Mouse (Mus musculus): ENCODE data around the gene Btbd2. TPM values are rescaled to one million over a fixed set of nuclear protein-coding genes. Genes with fewer than 3 reads are reported as not detected.
"Not testable (repeated sequence)": the region's sequence is repeated elsewhere in the genome, so short reads cannot be mapped to it uniquely, and the experiment has no call there.

Btbd2 gene
- total and polyA plus RNA-seq, 3 experiments = 43.1 to 81.8 TPM; not detected in 1

GRCm38 (mm10) chr10:80606306-80606705, 50.6 kb downstream of the Btbd2 start:
- DNase-seq (ENCODE audit: low read depth, low spot score) = no peak
- Histone ChIP-seq H3K4me1 (ENCODE audit: control insufficient read depth in 1 of 2, insufficient read depth in 2 of 2, low read length in 2 of 2) (peaks cover 8 to 17% of the 10 kb centered on the region in 2 experiments), H3K36me3 (ENCODE audit: control insufficient read depth in 1 of 2, insufficient read depth in 2 of 2, low read length in 2 of 2) (peaks cover 2 to 15% of the 10 kb centered on the region in 2 experiments; a peak in 3 of 4 replicates)

GRCm38 (mm10) chr10:80605721-80606120, 51.1 kb downstream of the Btbd2 start, which contains the start of gene Gm49322:
Gm49322 (plus strand) TSS chr10:80606021.
- Histone ChIP-seq H3K79me2 (ENCODE audit: control insufficient read depth, insufficient read depth, low read length, poor library complexity) (peaks cover 37% of the 10 kb centered on the region), H3K4me1 (ENCODE audit: control insufficient read depth in 1 of 2, insufficient read depth in 2 of 2, low read length in 2 of 2) (peaks cover 8 to 17% of the 10 kb centered on the region in 2 experiments), H3K36me3 (ENCODE audit: control insufficient read depth in 1 of 2, insufficient read depth in 2 of 2, low read length in 2 of 2) (peaks cover 2 to 15% of the 10 kb centered on the region in 2 experiments; a peak in 3 of 4 replicates)
- not testable (repeated sequence) for DNase-seq (ENCODE audit: low read depth, low spot score); H3K9ac ChIP-seq (ENCODE audit: control insufficient read depth, low read depth, low read length, poor library complexity, severe bottlenecking); H3K9me3 ChIP-seq (replicated peaks; ENCODE audit: insufficient read depth, low read length); H3K27ac ChIP-seq (ENCODE audit: control insufficient read depth, low read depth, low read length); H3K27me3 ChIP-seq (ENCODE audit: control insufficient read depth in 1 of 2, insufficient read depth in 2 of 2, low read length in 2 of 2); H3K4me3 ChIP-seq (ENCODE audit: control insufficient read depth in 1 of 2, insufficient read depth in 1 of 2, low read depth in 2 of 2, low read length in 2 of 2)

More at GRCm38 (mm10) chr10:80606306-80606705, 50.6 kb downstream of the Btbd2 start:
- peaks cover 37% of the 10 kb centered on the region for H3K79me2 ChIP-seq (ENCODE audit: control insufficient read depth, insufficient read depth, low read length, poor library complexity)
- no peak overlapping the region for H3K27ac ChIP-seq (ENCODE audit: control insufficient read depth, low read depth, low read length)
- H3K4me3 ChIP-seq (ENCODE audit: control insufficient read depth in 1 of 2, insufficient read depth in 1 of 2, low read depth in 2 of 2, low read length in 2 of 2) = no peak overlapping the region
- H3K9ac ChIP-seq (ENCODE audit: control insufficient read depth, low read depth, low read length, poor library complexity, severe bottlenecking) = no peak overlapping the region
- TF ChIP-seq POLR2AphosphoS5 (IDR thresholded peaks at IDR 0.05; ENCODE audit: borderline replicate concordance, low read depth, low read length) (no peak), SIN3A (IDR thresholded peaks at IDR 0.05; ENCODE audit: low read length) (no peak), MYB (IDR thresholded peaks at IDR 0.05; ENCODE audit: low read depth, low read length) (no peak), MXI1 (IDR thresholded peaks at IDR 0.05; ENCODE audit: low read depth, low read length) (no peak), USF2 (IDR thresholded peaks at IDR 0.05; ENCODE audit: borderline replicate concordance in 1 of 2, insufficient read depth in 1 of 2, low read depth in 1 of 2, low read length in 2 of 2) (no peak)
- H3K9me3 ChIP-seq (replicated peaks; ENCODE audit: insufficient read depth, low read length) = no peaks in the 10 kb centered on the region
- H3K27me3 ChIP-seq (ENCODE audit: control insufficient read depth in 1 of 2, insufficient read depth in 2 of 2, low read length in 2 of 2) = no peaks in the 10 kb centered on the region

- Histone ChIP-seq H3K36me3 (ENCODE audit: control insufficient read depth in 1 of 2, insufficient read depth in 2 of 2, low read length in 2 of 2) (peaks cover 2 to 15% of the 10 kb centered on the region in 2 experiments; a peak in 3 of 4 replicates), H3K27ac (ENCODE audit: control insufficient read depth, low read depth, low read length) (no peak overlapping the region), H3K79me2 (ENCODE audit: control insufficient read depth, insufficient read depth, low read length, poor library complexity) (peaks cover 37% of the 10 kb centered on the region), H3K9me3 (replicated peaks; ENCODE audit: insufficient read depth, low read length) (no peaks in the 10 kb centered on the region), H3K4me1 (ENCODE audit: control insufficient read depth in 1 of 2, insufficient read depth in 2 of 2, low read length in 2 of 2) (peaks cover 8 to 17% of the 10 kb centered on the region in 2 experiments), H3K9ac (ENCODE audit: control insufficient read depth, low read depth, low read length, poor library complexity, severe bottlenecking) (no peak overlapping the region), H3K27me3 (ENCODE audit: control insufficient read depth in 1 of 2, insufficient read depth in 2 of 2, low read length in 2 of 2) (no peaks in the 10 kb centered on the region), H3K4me3 (ENCODE audit: control insufficient read depth in 1 of 2, insufficient read depth in 1 of 2, low read depth in 2 of 2, low read length in 2 of 2) (no peak overlapping the region)
- no peak for DNase-seq (ENCODE audit: low read depth, low spot score)
- TF ChIP-seq BHLHE40 (IDR thresholded peaks at IDR 0.05; ENCODE audit: borderline replicate concordance, low read depth, low read length) (no peak), MAZ (IDR thresholded peaks at IDR 0.05; ENCODE audit: low read depth, low read length) (no peak), ZNF384 (IDR thresholded peaks at IDR 0.05; ENCODE audit: low read depth, low read length) (no peak), MAX (IDR thresholded peaks at IDR 0.05; ENCODE audit: low read length) (no peak), MYB (IDR thresholded peaks at IDR 0.05; ENCODE audit: low read depth, low read length) (no peak), MAFK (IDR thresholded peaks at IDR 0.05; ENCODE audit: borderline replicate concordance, low read depth, low read length) (no peak), USF1 (IDR thresholded peaks at IDR 0.05; ENCODE audit: low read depth, low read length) (no peak), EP300 (IDR thresholded peaks at IDR 0.05; ENCODE audit: low read depth in 1 of 2, low read length in 2 of 2) (no peak), POLR2AphosphoS5 (IDR thresholded peaks at IDR 0.05; ENCODE audit: borderline replicate concordance, low read depth, low read length) (no peak), RAD21 (IDR thresholded peaks at IDR 0.05; ENCODE audit: low read depth, low read length) (no peak), SIN3A (IDR thresholded peaks at IDR 0.05; ENCODE audit: low read length) (no peak), CHD1 (IDR thresholded peaks at IDR 0.05; ENCODE audit: low read depth, low read length) (no peak), TAL1 (IDR thresholded peaks at IDR 0.05; ENCODE audit: low read length) (no peak), KAT2A (conservative IDR thresholded peaks at IDR 0.05; ENCODE audit: low read depth, low read length) (no peak), POLR2AphosphoS2 (IDR thresholded peaks at IDR 0.05; ENCODE audit: low read length) (no peak), ZC3H11A (IDR thresholded peaks at IDR 0.05; ENCODE audit: low read depth, low read length) (no peak), TBP (IDR thresholded peaks at IDR 0.05; ENCODE audit: low read depth, low read length) (no peak), SMC3 (IDR thresholded peaks at IDR 0.05; ENCODE audit: low read depth, low read length) (no peak), ZMIZ1 (IDR thresholded peaks at IDR 0.05; ENCODE audit: low read depth, low read length) (no peak), CHD2 (IDR thresholded peaks at IDR 0.05; ENCODE audit: low read length) (no peak)
These were observed 51.9 kb downstream of the Btbd2 start for GRCm38 (mm10) chr10:80604988-80605387.
